Mouse (Mus musculus): ENCODE measurements around the gene Tbccd1.
A peak's percentile ranks its signal among the peaks of the same experiment; 100 is the strongest.

Gene Tbccd1

GRCm38 (mm10) chr16:22873369-22873768 lies 15.9 kb upstream of the Tbccd1 start:
- no peak for ATAC-seq (ENCODE audit: insufficient number of reproducible peaks, low FRiP score, low TSS enrichment)

GRCm38 (mm10) chr16:22872397-22872796 lies 14.9 kb upstream of the Tbccd1 start:
- no peak for ATAC-seq (ENCODE audit: insufficient number of reproducible peaks, low FRiP score, low TSS enrichment)

GRCm38 (mm10) chr16:22856773-22857172 lies 696 bp downstream of the Tbccd1 start:
- ATAC-seq (ENCODE audit: insufficient number of reproducible peaks, low FRiP score, low TSS enrichment), result no peak

- ATAC-seq (ENCODE audit: insufficient number of reproducible peaks, low FRiP score, low TSS enrichment), result no peak
Observed at GRCm38 (mm10) chr16:22852709-22853108, 4.8 kb downstream of the Tbccd1 start.

- ATAC-seq (ENCODE audit: insufficient number of reproducible peaks, low FRiP score, low TSS enrichment), result no peak
Observed at GRCm38 (mm10) chr16:22848331-22848730, 9.1 kb downstream of the Tbccd1 start.

GRCm38 (mm10) chr16:22847686-22848085 lies 9.8 kb downstream of the Tbccd1 start:
- no peak for ATAC-seq (ENCODE audit: insufficient number of reproducible peaks, low FRiP score, low TSS enrichment)

GRCm38 (mm10) chr16:22845481-22845880 lies 12.0 kb downstream of the Tbccd1 start:
- ATAC-seq (ENCODE audit: insufficient number of reproducible peaks, low FRiP score, low TSS enrichment), result no peak

- no peak for ATAC-seq (ENCODE audit: insufficient number of reproducible peaks, low FRiP score, low TSS enrichment)
Observed at GRCm38 (mm10) chr16:22844834-22845233, 12.6 kb downstream of the Tbccd1 start.

GRCm38 (mm10) chr16:22844061-22844801 lies 13.2 kb downstream of the Tbccd1 start:
- ATAC-seq (ENCODE audit: insufficient number of reproducible peaks, low FRiP score, low TSS enrichment), result peak; percentile 92

- ATAC-seq (ENCODE audit: insufficient number of reproducible peaks, low FRiP score, low TSS enrichment), result no peak
Observed at GRCm38 (mm10) chr16:22842871-22843270, 14.6 kb downstream of the Tbccd1 start.

- ATAC-seq (ENCODE audit: insufficient number of reproducible peaks, low FRiP score, low TSS enrichment), result no peak
Observed at GRCm38 (mm10) chr16:22839146-22839857, 18.2 kb downstream of the Tbccd1 start.

- no peak for ATAC-seq (ENCODE audit: insufficient number of reproducible peaks, low FRiP score, low TSS enrichment)
Observed at GRCm38 (mm10) chr16:22832932-22833525, 24.4 kb downstream of the Tbccd1 start.

- peak; percentile 78; the same call in 1 of the 2 replicates for ATAC-seq (ENCODE audit: insufficient number of reproducible peaks, low FRiP score, low TSS enrichment)
Observed at GRCm38 (mm10) chr16:22820731-22821130, 36.7 kb downstream of the Tbccd1 start.

- ATAC-seq (ENCODE audit: insufficient number of reproducible peaks, low FRiP score, low TSS enrichment), result no peak
Observed at GRCm38 (mm10) chr16:22811477-22811876, 46.0 kb downstream of the Tbccd1 start, which contains the start of gene Crygs. Crygs (minus strand) TSS chr16:22811577.

- peak; percentile 57; the same call in 1 of the 2 replicates for ATAC-seq (ENCODE audit: insufficient number of reproducible peaks, low FRiP score, low TSS enrichment)
Observed at GRCm38 (mm10) chr16:22807468-22808070, 49.9 kb downstream of the Tbccd1 start.

GRCm38 (mm10) chr16:22802786-22803185 lies 54.7 kb downstream of the Tbccd1 start:
- ATAC-seq (ENCODE audit: insufficient number of reproducible peaks, low FRiP score, low TSS enrichment), result no peak

GRCm38 (mm10) chr16:22800849-22801109 lies 56.7 kb downstream of the Tbccd1 start:
- no peak for ATAC-seq (ENCODE audit: insufficient number of reproducible peaks, low FRiP score, low TSS enrichment)

GRCm38 (mm10) chr16:22800026-22800848 lies 57.2 kb downstream of the Tbccd1 start:
- no peak for ATAC-seq (ENCODE audit: insufficient number of reproducible peaks, low FRiP score, low TSS enrichment)

GRCm38 (mm10) chr16:22798520-22798919 lies 58.9 kb downstream of the Tbccd1 start:
- no peak for ATAC-seq (ENCODE audit: insufficient number of reproducible peaks, low FRiP score, low TSS enrichment)

- ATAC-seq (ENCODE audit: insufficient number of reproducible peaks, low FRiP score, low TSS enrichment), result peak; percentile 93
Observed at GRCm38 (mm10) chr16:22797521-22797920, 59.9 kb downstream of the Tbccd1 start.

Data from cerebellum, adult (tissue).